Mouse (Mus musculus) right cerebral cortex, postnatal 4 days (tissue): ENCODE measurements at regions not wholly inside any gene's neighbourhood (a gene's known extent, or its start where the extent isn't known, plus 50 kb on each side); places are given as distances from the start of the nearest gene placed in this dataset.

Source experiments
- DNase-seq: peaks from one replicate; pipeline ENCODE4 v3.0.0-alpha.2; 2022

DNA sequence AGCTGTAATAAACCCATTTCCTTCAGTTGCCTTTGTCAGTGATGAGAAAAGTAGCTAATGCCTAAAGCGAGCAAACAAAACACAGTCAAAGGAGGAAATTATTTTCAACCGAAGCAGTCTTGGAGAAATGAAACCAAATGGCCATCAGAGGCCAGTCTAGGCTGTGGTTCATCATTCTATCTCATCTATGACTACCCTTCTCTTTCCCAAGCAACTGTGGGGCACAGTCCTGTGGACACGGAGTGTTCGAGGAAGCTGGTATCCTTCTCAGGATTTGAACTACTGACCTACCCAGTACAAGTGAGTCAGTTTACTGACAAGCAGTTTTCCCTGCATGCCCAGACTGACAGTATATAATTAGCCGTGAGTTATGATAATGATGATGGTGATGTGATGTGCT, 319.1 kb downstream of the Bcl11a start:
- DNase-seq = no peak

DNA sequence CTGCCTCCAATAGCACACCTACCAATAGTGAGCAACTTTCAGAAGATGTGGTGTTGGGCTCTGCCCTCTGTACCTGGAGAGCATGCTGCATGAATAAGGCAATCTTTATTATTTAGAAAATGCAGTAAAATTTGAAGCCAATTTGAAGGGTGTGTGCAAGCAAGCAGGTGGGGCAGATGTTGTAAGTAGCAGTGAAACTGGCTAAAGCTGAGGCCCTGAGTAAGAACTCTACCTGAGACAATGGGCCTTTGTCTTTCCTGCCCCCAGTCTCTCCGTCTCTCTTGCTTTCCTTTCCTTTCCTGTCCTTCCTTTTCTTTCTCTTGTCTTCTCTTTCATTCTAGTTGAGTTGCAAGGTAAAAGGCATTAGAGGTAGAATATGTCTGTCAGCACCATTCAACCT, 319.9 kb downstream of the Bcl11a start:
- DNase-seq = no peak

DNA sequence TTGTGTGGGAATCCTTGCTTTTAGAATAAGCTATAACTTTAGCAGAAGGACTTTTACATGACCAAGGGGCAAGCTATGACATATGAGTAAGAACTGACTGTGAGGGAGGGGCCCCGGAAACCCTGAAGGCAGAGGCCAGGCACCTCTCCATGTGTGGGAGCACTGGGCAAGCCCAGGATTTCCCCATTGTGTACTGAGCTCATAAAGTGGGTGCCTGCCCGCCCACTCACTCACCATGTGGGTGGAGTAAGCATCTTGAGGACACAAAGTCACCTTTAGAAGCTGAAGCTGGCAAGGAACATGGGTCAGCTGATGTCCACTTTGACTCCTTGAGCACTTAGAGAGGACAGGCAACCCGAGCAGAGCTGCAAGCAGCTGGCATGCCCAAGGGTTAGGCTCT, 323.3 kb downstream of the Bcl11a start:
- DNase-seq = no peak

DNA sequence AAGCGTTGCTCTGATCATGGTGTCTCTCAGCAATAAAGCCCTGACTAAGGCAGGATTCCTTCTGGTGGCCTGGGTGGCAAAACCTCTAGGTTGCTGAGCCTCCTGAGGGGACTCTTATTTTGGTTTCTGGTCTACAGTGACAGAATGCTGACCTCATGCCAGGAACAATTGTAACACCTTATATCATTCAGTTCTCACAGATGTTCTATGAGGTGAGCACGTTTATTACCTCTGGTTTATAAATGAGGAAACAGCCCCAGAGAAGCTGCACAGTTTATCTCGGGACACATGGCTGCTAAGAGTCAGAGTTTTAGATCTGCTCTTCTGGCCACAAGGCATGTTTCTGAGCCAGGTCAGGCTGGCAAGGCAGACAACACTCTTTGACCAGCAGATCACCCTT, 324.3 kb downstream of the Bcl11a start:
- DNase-seq = no peak

DNA sequence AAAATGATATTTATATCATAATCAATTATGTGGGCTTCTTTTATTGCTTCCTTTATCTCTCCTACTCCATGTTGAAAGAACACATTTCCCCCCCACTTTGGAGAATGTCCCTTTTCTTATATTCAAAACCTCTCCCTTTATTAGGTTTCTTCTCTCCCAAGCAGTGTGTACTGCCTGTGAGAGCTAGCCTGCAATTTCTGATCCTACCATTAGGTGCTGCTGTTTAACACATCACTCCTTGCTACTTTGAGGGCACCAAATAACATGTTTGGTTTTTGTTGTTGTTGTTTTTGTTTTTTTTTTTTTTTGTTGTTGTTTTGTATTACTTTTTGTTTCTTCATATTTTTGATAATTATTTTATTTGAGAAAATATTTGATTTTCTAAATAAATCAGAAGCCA, 336.9 kb downstream of the Bcl11a start:
- no peak for DNase-seq

DNA sequence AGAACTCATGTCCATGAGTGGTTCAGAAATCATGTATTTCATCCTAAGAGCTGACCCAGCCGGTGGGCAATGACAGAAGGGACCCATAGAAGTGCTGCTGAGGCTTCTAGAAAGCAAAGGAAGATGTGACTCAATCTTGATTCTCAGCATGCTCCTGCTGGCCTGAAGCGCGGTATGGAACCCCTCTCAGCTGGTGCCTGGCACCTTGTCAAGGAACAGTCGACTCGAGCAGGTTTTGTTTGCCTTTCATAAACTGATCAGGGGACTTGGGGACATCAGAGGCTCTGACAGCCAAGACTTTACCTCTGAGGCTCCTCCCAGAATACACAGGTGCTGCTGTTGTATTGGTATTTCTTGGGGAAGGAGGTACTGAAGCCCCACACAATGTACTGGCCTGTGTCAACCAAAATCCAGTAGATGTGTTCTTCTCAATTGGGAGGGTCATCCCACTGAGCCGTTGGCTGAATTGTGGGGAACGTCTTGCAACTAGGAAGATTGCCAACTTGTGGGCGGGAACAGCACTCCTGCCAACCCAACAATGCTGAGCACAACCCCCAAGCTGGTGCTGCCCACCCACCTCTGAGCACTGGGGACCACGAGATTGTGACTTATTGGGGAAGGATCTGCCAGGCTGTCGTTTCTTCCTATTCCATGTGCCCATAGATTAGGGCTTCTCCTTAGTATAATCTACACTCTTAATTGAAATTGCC, 344.4 kb downstream of the Bcl11a start:
- peak; percentile 4 for DNase-seq

DNA sequence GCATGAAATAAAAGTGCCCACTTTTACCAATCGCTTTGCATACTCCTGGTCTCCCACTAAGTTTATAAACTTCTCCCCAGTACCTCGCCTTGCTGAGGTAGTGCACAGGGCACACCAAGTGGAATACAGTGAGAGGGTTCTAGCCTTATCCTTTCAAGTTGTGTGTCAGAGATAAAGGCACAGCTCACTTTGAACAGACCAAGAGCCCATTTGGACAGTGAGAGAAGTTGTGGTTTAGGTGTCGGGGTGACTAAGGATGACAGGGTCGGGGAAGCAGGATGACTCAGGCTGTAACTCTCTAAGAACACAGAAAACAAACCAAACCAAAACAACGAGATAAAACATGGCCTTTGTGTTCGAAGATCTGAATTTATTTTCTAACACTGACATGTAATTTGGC, 345.4 kb downstream of the Bcl11a start:
- DNase-seq = no peak

DNA sequence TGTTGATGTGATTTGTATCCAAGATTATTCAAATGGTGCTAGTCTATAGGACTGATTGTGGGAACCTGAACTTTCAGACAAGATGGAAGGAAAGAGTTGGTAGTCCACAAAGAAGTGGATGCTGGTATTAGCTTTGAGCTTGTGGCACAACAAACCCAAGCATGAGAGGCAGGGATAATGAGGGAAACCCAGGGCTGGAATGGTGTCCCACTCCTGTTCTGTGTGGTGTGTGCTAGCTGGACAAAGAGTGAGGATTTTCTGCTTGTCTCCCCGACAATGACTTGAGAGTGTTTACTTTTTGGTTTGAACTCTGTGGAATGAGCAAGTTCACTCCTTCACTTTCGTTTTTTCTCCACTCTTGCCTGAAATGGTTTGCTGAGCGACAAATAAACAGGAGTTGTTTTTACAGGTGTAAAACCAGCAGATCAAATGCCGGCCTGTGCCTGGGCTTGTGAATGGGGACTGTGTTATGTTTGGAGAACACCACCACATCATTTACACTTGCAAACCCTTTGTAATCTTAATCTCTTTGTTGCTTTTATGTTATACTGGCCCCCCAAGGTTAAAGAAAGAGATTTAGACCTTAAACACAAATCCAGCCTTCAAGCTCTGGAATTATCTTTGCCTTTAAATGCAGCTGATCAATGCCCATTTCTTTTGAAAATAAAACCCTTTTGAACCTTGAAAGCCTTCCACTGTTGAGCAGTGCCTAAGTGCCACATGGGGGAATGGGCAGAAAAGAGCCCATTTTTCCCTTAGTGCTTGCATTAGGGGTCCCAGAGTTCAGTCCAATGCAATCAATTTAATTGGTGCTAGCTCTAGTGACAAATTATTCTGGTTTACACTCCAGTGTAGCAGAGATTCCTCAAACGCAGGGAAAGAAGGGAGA, 349.4 kb downstream of the Bcl11a start:
- DNase-seq = no peak

DNA sequence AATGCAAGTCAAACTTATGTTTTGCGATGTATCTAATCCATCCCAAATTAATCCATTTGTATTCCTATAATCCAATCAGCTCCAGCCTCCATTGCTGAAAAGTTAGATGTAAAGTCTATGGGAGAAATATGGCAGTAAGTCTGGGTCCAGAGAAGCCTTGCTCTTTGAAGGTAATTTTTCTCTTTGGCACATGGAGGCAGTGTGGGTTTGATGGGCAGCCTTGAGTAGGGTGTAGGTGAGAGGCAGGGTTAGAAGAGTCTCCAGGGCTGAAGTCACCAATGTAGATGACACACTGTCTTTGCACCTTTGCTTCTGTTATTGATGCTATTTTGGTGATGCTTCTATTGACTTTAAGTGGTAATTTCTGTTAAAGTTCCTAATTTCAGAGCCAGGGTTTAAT, 370.8 kb downstream of the Bcl11a start:
- DNase-seq = no peak

DNA sequence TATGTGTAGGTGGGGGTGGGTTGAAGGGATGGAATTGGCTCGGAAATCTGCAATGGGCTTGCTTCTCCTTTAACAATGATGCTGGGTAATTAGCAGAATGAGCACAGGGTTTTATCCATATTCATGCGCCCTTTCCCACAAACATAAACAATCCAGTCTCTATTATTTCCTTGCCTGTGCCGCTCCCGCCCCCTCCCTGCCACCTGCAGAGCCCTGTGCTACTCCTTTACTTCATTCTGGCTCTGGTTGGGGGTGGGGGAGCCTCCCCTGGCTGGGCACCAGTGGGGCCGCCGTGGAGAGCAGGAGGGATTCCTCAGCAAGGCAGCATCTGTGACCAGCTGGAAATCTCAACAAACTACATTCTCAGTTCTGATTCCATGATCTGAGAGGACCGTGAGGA, 374.4 kb downstream of the Bcl11a start:
- peak; percentile 5 for DNase-seq

DNA sequence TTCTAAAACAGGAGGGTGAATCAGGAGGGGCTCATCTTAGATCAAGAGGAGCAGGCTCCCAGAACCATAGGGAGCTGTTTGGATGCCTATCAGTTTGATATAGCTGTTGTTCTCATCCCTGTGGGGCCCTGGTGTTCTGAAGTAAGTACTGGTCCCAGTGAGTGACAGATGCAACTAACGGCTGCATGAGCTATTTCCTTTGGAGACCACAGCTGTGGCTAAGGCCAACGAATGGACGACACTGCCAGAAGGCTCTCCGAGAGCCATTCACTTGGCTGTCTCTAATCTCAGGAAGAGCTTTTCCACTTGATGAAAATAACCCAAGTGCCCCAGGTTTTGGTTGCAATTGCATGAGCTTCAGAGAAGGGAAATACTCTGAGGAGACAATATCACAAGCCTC, 386.8 kb downstream of the Bcl11a start:
- no peak for DNase-seq

DNA sequence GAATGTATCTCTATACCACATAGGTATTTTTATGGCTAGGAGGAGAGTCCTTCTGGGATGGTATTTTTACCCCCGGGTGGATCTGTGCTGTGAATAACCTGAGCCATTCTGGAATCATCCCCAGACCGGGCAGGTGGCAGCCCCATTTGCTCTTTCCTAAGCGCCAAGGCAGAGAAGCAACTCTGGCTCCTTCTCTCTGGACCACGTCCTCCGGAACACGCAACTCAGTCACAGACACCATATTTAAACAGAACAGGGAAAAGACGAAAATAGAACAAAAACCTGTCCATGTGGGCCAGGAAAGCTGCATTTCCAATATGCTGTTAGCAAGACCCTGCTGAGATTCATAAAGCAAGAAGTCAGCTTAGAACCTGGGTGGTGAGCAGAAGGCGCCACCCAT, 389.6 kb downstream of the Bcl11a start:
- no peak for DNase-seq

DNA sequence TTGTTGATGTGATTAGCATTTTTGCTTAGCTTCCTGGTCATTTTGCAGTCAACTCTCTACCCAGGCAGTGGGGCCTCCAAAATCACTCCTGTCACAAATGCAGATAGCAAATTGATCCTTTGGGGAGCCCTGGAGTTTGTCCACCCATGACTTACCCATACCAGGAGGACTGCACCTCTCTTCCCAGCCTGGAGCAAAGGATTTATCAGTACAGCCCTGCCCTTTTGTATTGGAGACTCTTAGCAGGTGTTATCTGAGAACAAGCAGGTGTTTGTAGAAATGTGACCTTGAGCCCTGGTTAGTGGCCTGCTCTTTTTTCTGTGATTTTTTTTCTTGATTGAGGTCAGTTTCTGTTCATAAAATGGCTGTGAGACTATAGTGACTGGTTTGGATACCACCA, 392.6 kb downstream of the Bcl11a start:
- no peak for DNase-seq

DNA sequence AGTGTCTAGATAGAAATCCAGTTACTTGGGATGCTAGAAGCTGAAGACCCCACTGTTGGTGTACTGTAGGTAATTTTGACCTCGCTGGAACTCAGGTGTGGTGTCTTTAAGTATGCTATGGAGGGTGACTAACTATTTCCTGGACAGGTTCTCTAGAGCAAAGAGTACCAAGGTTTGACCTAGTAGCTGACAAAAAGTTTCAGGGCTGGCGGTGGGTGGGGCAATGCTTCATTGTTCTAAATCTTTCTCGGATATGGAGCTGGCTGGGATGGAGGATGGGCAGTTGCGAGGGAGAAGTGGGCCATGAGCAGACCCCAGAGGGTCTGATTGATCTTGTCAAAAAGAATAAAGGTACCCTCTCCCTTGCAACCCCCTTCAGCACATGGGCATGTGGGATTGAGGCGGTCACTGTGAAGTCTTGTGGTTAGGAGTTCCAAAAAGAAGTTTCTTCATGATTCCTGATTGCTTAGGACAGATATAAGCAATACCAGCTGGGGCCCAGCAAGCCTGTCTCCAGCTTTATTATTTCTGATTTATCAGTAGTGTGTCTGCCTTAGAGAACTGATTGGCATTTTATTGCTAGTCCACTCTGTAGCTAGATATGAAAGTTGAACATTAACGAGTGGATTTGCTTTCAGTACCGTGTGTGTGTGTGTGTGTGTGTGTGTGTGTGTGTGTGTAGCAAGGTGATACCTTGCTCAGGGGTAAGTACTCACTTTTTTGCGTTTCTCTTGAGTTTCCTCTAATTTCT, 394.9 kb downstream of the Bcl11a start:
- DNase-seq = no peak

DNA sequence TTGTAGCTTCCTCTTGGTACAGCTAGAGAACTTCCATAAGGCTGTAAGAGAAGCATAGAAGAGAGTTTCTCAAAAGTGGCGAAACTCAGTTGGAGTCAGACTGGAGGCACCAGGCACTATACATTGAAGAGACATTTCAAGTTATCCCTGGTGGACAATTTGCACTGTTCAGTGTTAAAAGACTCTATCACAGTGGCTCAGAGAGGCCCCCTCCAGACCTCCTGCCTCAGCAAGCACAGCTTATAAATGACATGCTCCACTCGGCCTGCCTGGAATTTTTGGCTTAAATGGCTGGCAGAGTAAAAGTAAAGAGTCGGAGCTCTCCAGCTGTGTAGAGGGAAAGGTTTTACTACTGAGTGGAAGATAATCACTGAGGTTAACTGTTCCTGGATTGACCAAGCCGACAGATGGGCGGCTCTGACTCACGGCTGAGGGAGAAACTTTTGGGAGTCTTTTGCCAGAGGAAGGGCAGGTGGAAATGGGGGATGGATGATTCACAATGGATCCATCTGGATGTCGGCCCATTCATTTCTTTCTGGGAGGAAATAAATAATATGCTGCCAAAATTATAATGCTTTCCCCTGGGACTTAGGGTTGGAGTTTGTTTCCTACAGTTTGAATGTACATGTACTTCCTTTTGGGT, 395.6 kb downstream of the Bcl11a start:
- no peak for DNase-seq

DNA sequence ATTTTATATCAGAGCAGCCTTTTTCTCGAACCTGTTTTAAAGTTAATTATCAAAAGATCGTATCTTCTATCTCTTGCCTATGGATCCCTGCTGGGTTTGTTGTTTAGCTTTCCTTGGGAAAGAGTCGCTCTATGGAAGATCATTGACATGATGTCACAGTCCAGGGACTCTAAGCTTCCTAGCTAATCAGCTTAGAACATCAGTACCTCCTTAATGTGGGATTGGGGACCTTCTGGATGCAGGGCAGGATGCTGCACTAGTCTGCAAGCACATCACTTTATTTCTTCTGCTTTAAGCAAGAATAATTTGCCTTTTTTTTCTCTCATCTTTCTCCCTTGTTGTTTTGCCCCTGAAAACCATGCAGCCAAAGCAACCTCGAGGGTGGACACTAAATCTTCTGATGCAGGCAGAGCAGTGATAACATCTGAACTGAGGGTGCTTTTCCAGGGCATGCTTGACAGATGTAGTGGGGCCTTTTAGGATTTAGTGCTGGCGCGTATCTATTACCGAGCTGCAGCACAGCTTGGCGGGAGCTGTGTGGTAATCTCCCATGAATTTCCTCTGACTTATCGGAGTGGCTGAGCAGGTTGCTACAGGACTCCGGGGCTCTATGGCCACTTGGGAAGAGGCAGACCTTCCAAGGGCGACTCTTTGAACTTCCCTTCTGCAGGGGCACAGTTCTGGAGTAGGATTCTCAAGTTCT, 425.0 kb downstream of the Bcl11a start:
- DNase-seq = no peak

DNA sequence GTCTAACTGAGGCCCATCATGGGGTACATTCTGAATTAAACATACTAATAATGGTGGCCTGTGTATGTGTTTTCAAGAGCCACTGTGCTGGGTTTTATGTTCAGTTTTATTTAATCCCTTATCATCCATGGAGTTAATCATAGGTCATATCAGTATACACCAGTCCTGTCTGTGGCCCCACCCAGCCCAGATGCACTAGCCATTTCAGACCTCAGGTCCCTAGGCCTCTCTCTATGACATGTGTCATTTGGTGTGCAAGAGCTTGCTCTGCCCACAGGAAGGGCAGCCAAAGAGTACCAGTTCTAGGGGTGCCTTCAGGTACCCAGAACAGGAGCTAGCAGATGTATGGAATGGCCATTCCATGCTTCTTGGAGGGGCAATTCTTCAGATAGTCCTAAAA, 437.7 kb downstream of the Bcl11a start:
- no peak for DNase-seq

DNA sequence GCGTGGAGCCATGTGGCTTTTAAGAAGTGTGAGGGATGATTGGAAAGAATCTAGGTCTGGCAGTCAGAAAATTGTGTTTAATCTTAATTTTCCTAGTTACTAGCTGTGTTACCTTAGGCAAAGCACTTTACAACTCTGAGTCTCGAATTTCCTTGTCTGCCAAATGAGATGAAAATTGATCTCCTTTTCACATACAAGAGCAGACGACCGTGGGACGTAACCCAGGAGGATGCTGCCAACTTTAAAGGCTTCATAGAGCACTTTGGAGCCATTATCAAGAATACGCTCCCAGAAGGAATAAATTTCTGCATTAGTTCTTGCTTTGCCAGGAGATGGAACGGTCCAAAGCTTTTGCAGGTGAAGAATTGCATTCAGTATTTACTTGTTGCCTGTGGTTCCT, 457.6 kb downstream of the Bcl11a start:
- DNase-seq = no peak

DNA sequence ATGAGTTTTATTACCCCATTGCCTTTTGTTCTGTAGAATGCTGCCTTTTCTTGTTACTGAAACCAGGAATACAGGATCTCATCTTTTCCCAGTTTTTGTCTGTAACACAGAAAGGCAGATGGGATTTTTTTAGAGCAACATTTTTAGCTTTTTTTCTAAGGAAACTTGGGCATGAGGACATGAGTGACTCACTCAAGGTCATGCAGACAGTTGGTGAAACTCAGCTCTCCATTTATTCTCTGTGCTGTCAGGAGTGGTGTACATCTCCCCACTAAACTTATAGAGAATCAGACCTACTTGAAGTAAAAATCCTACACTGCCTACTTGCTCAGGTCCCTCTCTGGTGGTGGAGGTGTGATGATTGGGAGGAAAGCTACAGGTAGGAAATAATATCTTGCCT, 459.9 kb downstream of the Bcl11a start:
- no peak for DNase-seq

DNA sequence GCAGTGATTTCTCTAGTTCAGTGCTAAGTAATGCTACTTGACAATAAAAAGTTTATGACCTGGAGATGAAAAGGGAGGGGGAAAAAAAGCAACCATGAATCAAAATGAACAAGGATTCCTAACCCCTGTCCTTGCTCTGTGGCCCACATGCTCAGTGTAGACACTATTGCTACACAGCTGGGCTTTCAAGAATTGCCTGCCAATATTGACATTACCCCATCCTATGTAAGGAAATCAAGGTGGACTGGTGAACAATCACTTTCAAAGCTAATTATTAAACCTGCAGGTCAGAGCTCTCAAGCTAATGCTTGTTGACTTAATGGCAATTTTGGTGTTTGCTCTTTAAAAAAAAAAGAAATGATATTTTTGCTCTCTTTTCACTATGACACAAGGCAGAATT, 491.8 kb downstream of the Bcl11a start:
- DNase-seq = no peak

DNA sequence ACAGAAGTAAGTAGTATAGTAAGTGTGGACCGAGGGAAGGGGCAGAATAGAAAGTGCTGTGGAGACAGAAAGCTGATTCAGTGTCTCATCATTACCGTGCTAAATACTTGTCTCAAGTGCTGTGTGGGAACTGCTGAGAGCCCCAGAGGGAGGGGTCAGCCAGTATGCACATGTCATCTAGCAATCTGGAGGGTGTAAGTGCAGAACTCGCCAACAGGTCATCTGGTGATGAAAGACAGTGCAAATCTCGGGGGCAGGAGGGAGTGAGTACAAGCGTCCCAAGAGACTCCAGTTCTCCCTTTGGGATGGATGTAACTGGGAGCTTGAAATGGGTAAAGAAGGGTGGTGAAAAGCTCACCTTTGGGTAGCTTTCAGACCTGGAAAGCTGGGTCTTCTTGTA, 535.7 kb downstream of the Bcl11a start:
- no peak for DNase-seq

DNA sequence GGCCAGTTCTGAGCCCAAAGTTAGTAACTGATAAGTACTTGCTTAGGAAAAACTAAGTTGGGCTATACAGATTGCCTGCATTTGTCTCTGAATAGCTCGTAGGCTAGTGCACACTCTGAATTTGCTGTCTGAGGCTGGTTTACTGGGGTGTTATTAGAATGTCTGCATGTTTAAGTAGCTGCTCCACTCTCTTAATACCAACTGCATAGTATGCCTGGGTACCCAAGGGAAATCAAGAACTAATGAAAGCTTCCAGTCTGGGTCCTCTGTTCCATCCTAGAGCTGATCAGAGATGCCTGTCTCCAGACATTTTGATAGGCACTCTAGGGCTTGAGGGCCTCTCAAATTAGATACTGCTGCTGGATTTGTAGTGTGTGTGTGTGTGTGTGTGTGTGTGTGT, 537.6 kb downstream of the Bcl11a start:
- no peak for DNase-seq

DNA sequence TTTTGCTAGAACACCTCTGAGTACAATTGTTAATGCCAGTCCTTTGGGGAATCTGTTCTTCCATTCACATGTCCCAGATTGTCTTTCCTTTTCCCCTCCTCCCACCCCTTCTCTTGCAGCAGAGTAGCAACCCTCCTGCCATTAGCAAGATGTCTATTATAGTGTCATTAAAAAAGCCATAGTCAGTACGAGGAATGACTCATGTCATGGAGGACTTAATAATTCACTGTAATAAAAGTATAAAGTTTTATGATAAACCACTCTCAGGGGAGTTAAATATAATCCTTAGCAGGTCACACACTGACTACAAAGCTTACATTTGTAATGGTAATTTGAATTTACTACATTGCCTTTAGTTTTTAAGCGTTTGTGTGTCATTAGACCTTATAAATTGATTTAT, 540.7 kb downstream of the Bcl11a start:
- DNase-seq = no peak
